Mouse (Mus musculus): ENCODE data around the gene Ddx20. TPM values are rescaled to one million over a fixed set of nuclear protein-coding genes. Genes with fewer than 3 reads are reported as not detected.
A peak's percentile ranks its signal among the peaks of the same experiment; 100 is the strongest.

The Ddx20 gene
- polyA plus RNA-seq, 1 experiment from 2014 or later, result 34.6 TPM

- Histone ChIP-seq H3K27ac (no peak overlapping the region), H3K27me3 (replicated peaks) (no peaks in the 10 kb centered on the region), H3K36me3 (peaks cover 9% of the 10 kb centered on the region; the same call in 1 of the 2 replicates), H3K4me3 (no peak overlapping the region), H3K9ac (no peak overlapping the region), H3K9me3 (no peaks in the 10 kb centered on the region), H3K4me2 (replicated peaks) (no peak overlapping the region), H3K4me1 (peaks cover 6% of the 10 kb centered on the region; the same call in 1 of the 2 replicates)
- WGBS, result 86% methylated on average over 2 of the region's 2 CpGs
- ATAC-seq (ENCODE audit: low FRiP score, low read depth), result no peak
Observed at GRCm38 (mm10) chr3:105688536-105688935, 1.2 kb upstream of the Ddx20 start.

GRCm38 (mm10) chr3:105686394-105687323 lies 715 bp downstream of the Ddx20 start:
- Histone ChIP-seq H3K4me1 (peaks cover 6% of the 10 kb centered on the region; the same call in 1 of the 2 replicates), H3K4me3 (peak overlapping the region; percentile 93), H3K4me2 (replicated peaks) (peak overlapping the region; percentile 80), H3K36me3 (peaks cover 22% of the 10 kb centered on the region; the same call in 1 of the 2 replicates), H3K9ac (peak overlapping the region; percentile 86), H3K27me3 (replicated peaks) (no peaks in the 10 kb centered on the region), H3K27ac (peak overlapping the region; percentile 68; the same call in 1 of the 2 replicates), H3K9me3 (no peaks in the 10 kb centered on the region)
- ATAC-seq (ENCODE audit: low FRiP score, low read depth), result no peak; the same call in 1 of the 2 replicates
- whole genome bisulfite sequencing, result 9% methylated on average over 60 of the region's 60 CpGs

GRCm38 (mm10) chr3:105680346-105680745 lies 7.0 kb downstream of the Ddx20 start:
- WGBS, result 94% methylated on average over 7 of the region's 7 CpGs
- Histone ChIP-seq H3K27me3 (replicated peaks) (no peaks in the 10 kb centered on the region), H3K27ac (no peak overlapping the region), H3K9ac (no peak overlapping the region), H3K4me1 (no peaks in the 10 kb centered on the region), H3K36me3 (peaks cover 49% of the 10 kb centered on the region), H3K4me3 (no peak overlapping the region), H3K9me3 (no peaks in the 10 kb centered on the region), H3K4me2 (replicated peaks) (no peak overlapping the region)
- ATAC-seq (ENCODE audit: low FRiP score, low read depth), result no peak

- H3K27ac ChIP-seq, result no peak overlapping the region
- peaks cover 23% of the 10 kb centered on the region for H3K36me3 ChIP-seq
- H3K4me2 ChIP-seq (replicated peaks), result no peak overlapping the region
- H3K9me3 ChIP-seq, result no peaks in the 10 kb centered on the region
- no peak for ATAC-seq (ENCODE audit: low FRiP score, low read depth)
- H3K27me3 ChIP-seq (replicated peaks), result no peaks in the 10 kb centered on the region
- no peak overlapping the region for H3K4me3 ChIP-seq
- WGBS, result 63% methylated on average over 2 of the region's 2 CpGs
- no peaks in the 10 kb centered on the region for H3K4me1 ChIP-seq
- no peak overlapping the region for H3K9ac ChIP-seq
Observed at GRCm38 (mm10) chr3:105675932-105676331, 11.4 kb downstream of the Ddx20 start.

GRCm38 (mm10) chr3:105674595-105675218 lies 12.7 kb downstream of the Ddx20 start:
- H3K27ac ChIP-seq, result no peak overlapping the region
- ATAC-seq (ENCODE audit: low FRiP score, low read depth), result peak; percentile 81; the same call in 1 of the 2 replicates
- no peak overlapping the region for H3K9ac ChIP-seq
- peaks cover 20% of the 10 kb centered on the region for H3K36me3 ChIP-seq
- no peaks in the 10 kb centered on the region for H3K9me3 ChIP-seq
- no peak overlapping the region for H3K4me3 ChIP-seq
- no peaks in the 10 kb centered on the region for H3K4me1 ChIP-seq
- H3K4me2 ChIP-seq (replicated peaks), result no peak overlapping the region
- no peaks in the 10 kb centered on the region for H3K27me3 ChIP-seq (replicated peaks)
- 21% methylated on average over 7 of the region's 7 CpGs for WGBS

- Histone ChIP-seq H3K27ac (no peak overlapping the region), H3K9ac (no peak overlapping the region), H3K9me3 (no peaks in the 10 kb centered on the region), H3K36me3 (no peaks in the 10 kb centered on the region), H3K4me1 (no peaks in the 10 kb centered on the region), H3K27me3 (replicated peaks) (no peaks in the 10 kb centered on the region), H3K4me3 (no peak overlapping the region), H3K4me2 (replicated peaks) (no peak overlapping the region)
- ATAC-seq (ENCODE audit: low FRiP score, low read depth), result no peak
- 89% methylated on average over 1 of the region's 1 CpGs for WGBS
Observed at GRCm38 (mm10) chr3:105670801-105671200, 16.6 kb downstream of the Ddx20 start.

- ATAC-seq (ENCODE audit: low FRiP score, low read depth), result no peak
- Histone ChIP-seq H3K27me3 (replicated peaks) (no peaks in the 10 kb centered on the region), H3K4me2 (replicated peaks) (no peak overlapping the region), H3K27ac (no peak overlapping the region), H3K36me3 (no peaks in the 10 kb centered on the region), H3K9me3 (no peaks in the 10 kb centered on the region), H3K4me1 (no peaks in the 10 kb centered on the region), H3K9ac (no peak overlapping the region), H3K4me3 (no peak overlapping the region)
- WGBS, result 88% methylated on average over 3 of the region's 3 CpGs
Observed at GRCm38 (mm10) chr3:105669776-105670175, 17.6 kb downstream of the Ddx20 start.

- 51% methylated on average over 9 of the region's 9 CpGs for WGBS
Observed at GRCm38 (mm10) chr3:105668161-105668560, 19.2 kb downstream of the Ddx20 start.

GRCm38 (mm10) chr3:105666996-105667523 lies 20.3 kb downstream of the Ddx20 start:
- Histone ChIP-seq H3K4me3 (no peak overlapping the region), H3K4me1 (no peaks in the 10 kb centered on the region), H3K27ac (no peak overlapping the region), H3K27me3 (replicated peaks) (no peaks in the 10 kb centered on the region), H3K9me3 (no peaks in the 10 kb centered on the region), H3K36me3 (no peaks in the 10 kb centered on the region), H3K4me2 (replicated peaks) (no peak overlapping the region), H3K9ac (no peak overlapping the region)
- 67% methylated on average over 4 of the region's 4 CpGs for WGBS
- no peak for ATAC-seq (ENCODE audit: low FRiP score, low read depth)

More at GRCm38 (mm10) chr3:105668161-105668560, 19.2 kb downstream of the Ddx20 start:
- no peak overlapping the region for H3K4me3 ChIP-seq
- H3K4me2 ChIP-seq (replicated peaks), result no peak overlapping the region
- no peak for ATAC-seq (ENCODE audit: low FRiP score, low read depth)
- H3K27ac ChIP-seq, result no peak overlapping the region
- no peaks in the 10 kb centered on the region for H3K36me3 ChIP-seq
- H3K9me3 ChIP-seq, result no peaks in the 10 kb centered on the region
- no peak overlapping the region for H3K9ac ChIP-seq
- no peaks in the 10 kb centered on the region for H3K27me3 ChIP-seq (replicated peaks)
- H3K4me1 ChIP-seq, result no peaks in the 10 kb centered on the region

GRCm38 (mm10) chr3:105665105-105665765 lies 22.1 kb downstream of the Ddx20 start:
- Histone ChIP-seq H3K27ac (no peak overlapping the region), H3K36me3 (no peaks in the 10 kb centered on the region), H3K4me1 (no peaks in the 10 kb centered on the region), H3K9ac (no peak overlapping the region), H3K4me2 (replicated peaks) (no peak overlapping the region), H3K9me3 (no peaks in the 10 kb centered on the region), H3K4me3 (no peak overlapping the region), H3K27me3 (replicated peaks) (no peaks in the 10 kb centered on the region)
- WGBS, result 85% methylated on average over 9 of the region's 9 CpGs
- no peak for ATAC-seq (ENCODE audit: low FRiP score, low read depth)

- Histone ChIP-seq H3K27me3 (replicated peaks) (no peaks in the 10 kb centered on the region), H3K4me1 (no peaks in the 10 kb centered on the region), H3K9ac (no peak overlapping the region), H3K27ac (no peak overlapping the region), H3K4me3 (no peak overlapping the region), H3K36me3 (no peaks in the 10 kb centered on the region), H3K4me2 (replicated peaks) (no peak overlapping the region), H3K9me3 (no peaks in the 10 kb centered on the region)
- ATAC-seq (ENCODE audit: low FRiP score, low read depth), result no peak
- WGBS, result 87% methylated on average over 8 of the region's 8 CpGs
Observed at GRCm38 (mm10) chr3:105663043-105663442, 24.3 kb downstream of the Ddx20 start.

GRCm38 (mm10) chr3:105660530-105660929 lies 26.8 kb downstream of the Ddx20 start:
- Histone ChIP-seq H3K4me3 (no peak overlapping the region), H3K36me3 (no peaks in the 10 kb centered on the region), H3K27me3 (replicated peaks) (no peaks in the 10 kb centered on the region), H3K27ac (no peak overlapping the region), H3K9me3 (no peaks in the 10 kb centered on the region), H3K4me2 (replicated peaks) (no peak overlapping the region), H3K9ac (no peak overlapping the region), H3K4me1 (no peaks in the 10 kb centered on the region)
- 77% methylated on average over 2 of the region's 2 CpGs for WGBS
- no peak for ATAC-seq (ENCODE audit: low FRiP score, low read depth)
